Mouse (Mus musculus): ENCODE results near the gene Zdhhc12.

DNA sequence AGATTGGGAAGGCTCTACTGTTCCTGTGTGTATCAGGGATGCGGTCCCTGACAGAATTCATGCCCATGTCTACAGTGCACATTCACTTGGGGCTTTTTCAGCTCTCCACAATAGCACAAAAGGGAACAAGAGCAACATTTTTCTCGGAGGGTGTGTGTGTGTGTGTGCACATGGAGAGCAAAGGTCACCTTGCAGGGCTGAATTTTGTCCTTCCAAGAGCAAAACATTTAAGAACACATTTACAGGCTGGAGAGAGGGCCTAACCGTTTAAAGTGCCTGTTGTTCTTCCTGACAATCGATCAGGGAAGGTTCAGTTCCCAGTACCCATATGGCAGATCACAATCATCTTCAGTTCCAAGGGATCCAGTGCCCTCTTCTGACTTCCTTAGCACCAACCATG lies 36.7 kb upstream of the Zdhhc12 start:
- TF ChIP-seq POLR2A (IDR thresholded peaks at IDR 0.05; ENCODE audit: insufficient read depth, low read length), result no peak
- no peak for TF ChIP-seq CTCF (IDR thresholded peaks at IDR 0.05; ENCODE audit: low read depth, low read length)
- TF ChIP-seq EP300 (IDR thresholded peaks at IDR 0.05; ENCODE audit: insufficient read depth, low read depth, low read length), result no peak

Data from ES-Bruce4 (cell line).